Comparison of ENCODE assay signal across 8 mouse cellular contexts in the genomic region with DNA sequence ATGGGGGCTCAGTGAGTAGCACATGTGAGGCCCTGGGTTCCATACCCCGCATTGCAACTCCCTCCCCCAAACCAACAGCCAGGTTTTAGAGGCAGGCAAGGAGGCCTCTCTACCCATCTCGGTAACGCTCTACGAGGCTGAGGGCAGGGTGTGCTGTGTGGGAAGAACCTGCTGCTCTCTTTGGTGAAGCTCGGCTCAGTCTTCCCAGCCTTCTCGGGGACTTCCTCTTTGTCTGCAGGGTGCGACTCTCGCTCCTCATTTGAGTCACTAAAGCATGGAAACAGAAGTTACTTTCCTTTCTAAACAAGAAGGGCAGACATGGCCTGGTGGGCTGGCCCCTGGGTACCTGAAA. TPM values are rescaled to one million over a fixed set of nuclear protein-coding genes. Genes with fewer than 3 reads are reported as not detected.
DNase-seq lines count a peak whose midpoint lies in the region; ATAC-seq and TF ChIP-seq lines count a peak whose summit lies in the region.

No protein-coding gene starts in this region.

- no peak overlapping the region for H3K9ac ChIP-seq in embryonic facial prominence, embryonic 15.5 days
- H3K9ac ChIP-seq in hindbrain, embryonic 16.5 days (ENCODE audit: low read depth, low read length): no peak overlapping the region
- no peak overlapping the region for H3K9ac ChIP-seq in midbrain, postnatal 0 days (replicated peaks; ENCODE audit: low read length, poor library complexity, severe bottlenecking)

- peaks cover 82% of the 10 kb centered on the region for H3K36me3 ChIP-seq in embryonic facial prominence, embryonic 15.5 days
- H3K36me3 ChIP-seq in hindbrain, embryonic 16.5 days (ENCODE audit: control insufficient read depth, insufficient read depth, low read length): peaks cover 38% of the 10 kb centered on the region
- peaks cover 71% of the 10 kb centered on the region for H3K36me3 ChIP-seq in midbrain, postnatal 0 days (ENCODE audit: insufficient read depth, low read length)

- no peaks in the 10 kb centered on the region for H3K27me3 ChIP-seq in embryonic facial prominence, embryonic 15.5 days
- H3K27me3 ChIP-seq in hindbrain, embryonic 16.5 days (replicated peaks; ENCODE audit: control insufficient read depth, insufficient read depth, low read length): no peaks in the 10 kb centered on the region
- H3K27me3 ChIP-seq in midbrain, postnatal 0 days (ENCODE audit: insufficient read depth, low read length): no peaks in the 10 kb centered on the region

- peak overlapping the region; percentile 32 for H3K4me2 ChIP-seq in embryonic facial prominence, embryonic 15.5 days (replicated peaks)
- peak overlapping the region; percentile 7; the same call in 1 of the 2 replicates for H3K4me2 ChIP-seq in hindbrain, embryonic 16.5 days (ENCODE audit: low read length)
- H3K4me2 ChIP-seq in midbrain, postnatal 0 days (ENCODE audit: low read depth, low read length, poor library complexity, severe bottlenecking): no peak overlapping the region

- H3K27ac ChIP-seq in embryonic facial prominence, embryonic 15.5 days (replicated peaks): peak overlapping the region; percentile 94
- H3K27ac ChIP-seq in hindbrain, embryonic 16.5 days (ENCODE audit: low read depth, low read length): peak overlapping the region; percentile 61
- peak overlapping the region; percentile 47 for H3K27ac ChIP-seq in midbrain, postnatal 0 days (ENCODE audit: low read depth, low read length)

- no peak overlapping the region for H3K4me3 ChIP-seq in embryonic facial prominence, embryonic 15.5 days (replicated peaks)
- H3K4me3 ChIP-seq in hindbrain, embryonic 16.5 days (ENCODE audit: low read length): no peak overlapping the region
- no peak overlapping the region for H3K4me3 ChIP-seq in midbrain, postnatal 0 days (ENCODE audit: low read depth, low read length)

- H3K9me3 ChIP-seq in embryonic facial prominence, embryonic 15.5 days (replicated peaks): no peaks in the 10 kb centered on the region
- no peaks in the 10 kb centered on the region for H3K9me3 ChIP-seq in hindbrain, embryonic 16.5 days (ENCODE audit: control insufficient read depth, low read length)
- no peaks in the 10 kb centered on the region for H3K9me3 ChIP-seq in midbrain, postnatal 0 days (ENCODE audit: low read length)

- TF ChIP-seq CTCF in midbrain, postnatal 0 days (IDR thresholded peaks at IDR 0.05): no peak

- H3K4me1 ChIP-seq in embryonic facial prominence, embryonic 15.5 days: peaks cover 28% of the 10 kb centered on the region
- peaks cover 15% of the 10 kb centered on the region for H3K4me1 ChIP-seq in hindbrain, embryonic 16.5 days (ENCODE audit: control insufficient read depth, insufficient read depth, low read depth, low read length)
- no peaks in the 10 kb centered on the region for H3K4me1 ChIP-seq in midbrain, postnatal 0 days (ENCODE audit: insufficient read depth, low read length)

- 58% methylated on average over 8 of the region's 8 CpGs for WGBS in embryonic facial prominence, embryonic 15.5 days
- 56% methylated on average over 8 of the region's 8 CpGs for WGBS in hindbrain, embryonic 16.5 days
- WGBS in midbrain, postnatal 0 days: 59% methylated on average over 8 of the region's 8 CpGs

- no peak for ATAC-seq in embryonic facial prominence, embryonic 15.5 days (ENCODE audit: insufficient number of reproducible peaks, low FRiP score, low TSS enrichment, low read depth)
- no peak; the same call in none of the 2 replicates for ATAC-seq in hindbrain, embryonic 16.5 days
- no peak for ATAC-seq in midbrain, postnatal 0 days (ENCODE audit: low FRiP score)

- peak; percentile 25 to 48 for DNase-seq in lung, adult 18-20 months
- no peak for DNase-seq in lung, postnatal 10 days
- no peak for DNase-seq in midbrain, postnatal 0 days (ENCODE audit: low spot score)
- DNase-seq in MN1 (ENCODE audit: low spot score): no peak
- no peak for DNase-seq in thymus, postnatal 14 days
- no peak for DNase-seq in right cerebral cortex, postnatal 25 days

RNA-seq across cellular contexts. Expression of a gene that starts 19.8 kb away (rescaled TPM):
- 0.32 and 0.33 TPM in 2 replicates for polyA plus RNA-seq in embryonic facial prominence, embryonic 15.5 days (2015; fragmentation: Nextera tagmentation; extraction: Ambion mirVana)
- polyA plus RNA-seq in hindbrain, embryonic 16.5 days (2015; fragmentation: Nextera tagmentation; extraction: Ambion mirVana): 0.29 TPM in 1 of 2 replicates, not detected in the other
- not detected in 2 replicates for total RNA-seq in midbrain, postnatal 0 days (2014; rRNA removed)
- polyA plus RNA-seq in midbrain, postnatal 0 days (2015; fragmentation: Nextera tagmentation; extraction: Ambion mirVana): not detected in 2 replicates

RNA-seq across cellular contexts. Expression of a gene that starts 24.4 kb away (rescaled TPM):
- 4.8 and 5.0 TPM in 2 replicates for polyA plus RNA-seq in embryonic facial prominence, embryonic 15.5 days (2015; fragmentation: Nextera tagmentation; extraction: Ambion mirVana)
- 5.9 and 6.7 TPM in 2 replicates for polyA plus RNA-seq in hindbrain, embryonic 16.5 days (2015; fragmentation: Nextera tagmentation; extraction: Ambion mirVana)
- 18.2 and 20.5 TPM in 2 replicates for total RNA-seq in midbrain, postnatal 0 days (2014; rRNA removed)
- 7.0 and 7.2 TPM in 2 replicates for polyA plus RNA-seq in midbrain, postnatal 0 days (2015; fragmentation: Nextera tagmentation; extraction: Ambion mirVana)

RNA-seq across cellular contexts. Expression of a gene that starts 27.1 kb away (rescaled TPM):
- polyA plus RNA-seq in embryonic facial prominence, embryonic 15.5 days (2015; fragmentation: Nextera tagmentation; extraction: Ambion mirVana): 14.4 and 16.9 TPM in 2 replicates
- polyA plus RNA-seq in hindbrain, embryonic 16.5 days (2015; fragmentation: Nextera tagmentation; extraction: Ambion mirVana): 22.2 and 23.5 TPM in 2 replicates
- total RNA-seq in midbrain, postnatal 0 days (2014; rRNA removed): 26.9 and 27.0 TPM in 2 replicates
- polyA plus RNA-seq in midbrain, postnatal 0 days (2015; fragmentation: Nextera tagmentation; extraction: Ambion mirVana): 17.6 and 19.7 TPM in 2 replicates

RNA-seq across cellular contexts. Expression of a gene that starts 43.1 kb away (rescaled TPM):
- 25.2 and 26.7 TPM in 2 replicates for polyA plus RNA-seq in embryonic facial prominence, embryonic 15.5 days (2015; fragmentation: Nextera tagmentation; extraction: Ambion mirVana)
- polyA plus RNA-seq in hindbrain, embryonic 16.5 days (2015; fragmentation: Nextera tagmentation; extraction: Ambion mirVana): 11.0 and 12.6 TPM in 2 replicates
- total RNA-seq in midbrain, postnatal 0 days (2014; rRNA removed): 21.7 and 25.7 TPM in 2 replicates
- polyA plus RNA-seq in midbrain, postnatal 0 days (2015; fragmentation: Nextera tagmentation; extraction: Ambion mirVana): 8.9 and 9.2 TPM in 2 replicates

RNA-seq across cellular contexts. Expression of a gene that starts 59.7 kb away (rescaled TPM):
- not detected in 2 replicates for polyA plus RNA-seq in embryonic facial prominence, embryonic 15.5 days (2015; fragmentation: Nextera tagmentation; extraction: Ambion mirVana)
- polyA plus RNA-seq in hindbrain, embryonic 16.5 days (2015; fragmentation: Nextera tagmentation; extraction: Ambion mirVana): not detected in 2 replicates
- total RNA-seq in midbrain, postnatal 0 days (2014; rRNA removed): not detected in 2 replicates
- polyA plus RNA-seq in midbrain, postnatal 0 days (2015; fragmentation: Nextera tagmentation; extraction: Ambion mirVana): not detected in 2 replicates

Comparison
In these comparisons a context has a peak if more than half of its experiments do, and no peak if none do; other contexts are left out.
1. DNase-seq: peak in lung, adult 18-20 months (2 of 2); none in lung, postnatal 10 days (single experiment), midbrain, postnatal 0 days (single experiment), MN1 (single experiment), thymus, postnatal 14 days (single experiment) and right cerebral cortex, postnatal 25 days (single experiment).
2. Peak in every context shown above with its lines, with median percentiles within 50 percentile points of each other: H3K27ac ChIP-seq.